Mouse (Mus musculus) forebrain, embryonic 11.5 days (tissue): ENCODE data around the gene Ttc33. TPM values are rescaled to one million over a fixed set of nuclear protein-coding genes. Genes with fewer than 3 reads are reported as not detected.

Experiments used
- ATAC-seq: fragments of 200-750 bp; cut with Nextera tagmentation; replicated peaks from 2 replicates; pipeline ENCODE4 v1.8.0; 2017; ENCODE audit warnings: moderate TSS enrichment; ENCODE audit not compliant: low FRiP score
- DNase-seq: peaks from one replicate; pipeline ENCODE4 v3.0.0-alpha.2; 2017; ENCODE audit warnings: low spot score
- H3K27ac ChIP-seq: fragments of 300-500 bp; sonication (generic); 2 replicates; pipeline ENCODE4 v1.5.1; 2014; ENCODE audit warnings: low read depth, low read length
- H3K27me3 ChIP-seq: fragments of 300-500 bp; sonication (generic); 2 replicates; pipeline ENCODE4 v1.6.1; 2014; ENCODE audit warnings: mild to moderate bottlenecking, low read length, mixed read lengths; ENCODE audit not compliant: control insufficient read depth, insufficient read depth
- H3K36me3 ChIP-seq: fragments of 300-500 bp; sonication (generic); 2 replicates; pipeline ENCODE4 v1.6.1; 2014; ENCODE audit warnings: mild to moderate bottlenecking, low read length, moderate library complexity, mixed read lengths; ENCODE audit not compliant: control insufficient read depth, insufficient read depth
- H3K4me1 ChIP-seq: fragments of 300-500 bp; sonication (generic); replicated peaks from 2 replicates; pipeline ENCODE4 v1.6.1; 2014; ENCODE audit warnings: low read length, mixed read lengths; ENCODE audit not compliant: control insufficient read depth, insufficient read depth
- H3K4me2 ChIP-seq: fragments of 300-500 bp; sonication (generic); 2 replicates; pipeline ENCODE4 v1.6.1; 2014; ENCODE audit warnings: low read depth, mild to moderate bottlenecking, low read length, moderate library complexity, mixed read lengths; ENCODE audit not compliant: severe bottlenecking
- H3K4me3 ChIP-seq: fragments of 300-500 bp; sonication (generic); 2 replicates; pipeline ENCODE4 v1.5.1; 2014; ENCODE audit warnings: low read depth, low read length
- H3K9ac ChIP-seq: fragments of 300-500 bp; sonication (generic); 2 replicates; pipeline ENCODE4 v1.6.1; 2014; ENCODE audit warnings: low read length
- H3K9me3 ChIP-seq: fragments of 300-500 bp; sonication (generic); 2 replicates; pipeline ENCODE4 v1.6.1; 2016; ENCODE audit warnings: low read length, mixed read lengths; ENCODE audit not compliant: control insufficient read depth
- WGBS: fragments of 180-500 bp; shearing (Covaris S2); extraction: QIAGEN DNeasy Blood & Tissue Kit; methylation state at CpG from one replicate; pipeline ENCODE4 v1.1.7; 2014; 5-methylcytosine and 5-hydroxymethylcytosine counted together
- polyA plus RNA-seq: library from polyadenylated mRNA; unstranded; fragments of >200 nt; fragmentation: Nextera tagmentation; extraction: Ambion mirVana; gene quantifications from 2 replicates; pipeline ENCODE4 v1.2.1, GENCODE M21; 2014

Gene Ttc33
- polyA plus RNA-seq, 1 experiment from 2014 or later, result 34.0 TPM

DNA sequence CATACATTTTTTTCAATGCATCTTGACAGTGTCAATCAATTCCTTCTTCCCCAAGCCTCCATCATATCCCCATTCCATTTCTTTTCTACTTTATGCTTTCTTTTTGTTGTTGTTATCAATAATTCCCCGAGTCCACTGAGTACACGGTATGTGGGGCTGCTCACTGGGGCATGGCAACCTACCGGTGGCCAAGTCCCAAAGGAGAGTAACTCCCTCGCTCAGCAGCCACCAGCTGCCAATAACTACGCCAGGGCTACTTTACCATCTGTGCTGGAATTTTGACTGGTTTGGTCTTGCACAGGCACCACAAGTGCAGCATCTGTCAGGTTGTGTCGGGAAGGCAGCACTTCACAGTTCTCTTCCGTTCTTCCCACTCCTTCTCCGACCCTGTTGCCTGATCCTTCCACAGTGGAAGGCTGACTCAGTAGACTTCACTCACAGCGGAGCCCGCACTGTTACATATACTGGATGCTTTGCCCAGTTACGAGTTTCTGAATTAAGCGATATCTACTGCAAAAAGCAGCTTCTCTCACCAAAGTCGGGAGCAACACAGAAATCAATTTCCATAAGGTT, 76.9 kb downstream of the Ttc33 start:
- Histone ChIP-seq H3K9ac (no peak overlapping the region), H3K4me2 (no peak overlapping the region), H3K36me3 (no peaks in the 10 kb centered on the region), H3K4me3 (no peak overlapping the region), H3K27ac (no peak overlapping the region), H3K27me3 (no peaks in the 10 kb centered on the region), H3K9me3 (no peaks in the 10 kb centered on the region), H3K4me1 (no peaks in the 10 kb centered on the region)
- WGBS, result 89% methylated on average over 13 of the region's 13 CpGs
- ATAC-seq, result no peak
- DNase-seq, result no peak

DNA sequence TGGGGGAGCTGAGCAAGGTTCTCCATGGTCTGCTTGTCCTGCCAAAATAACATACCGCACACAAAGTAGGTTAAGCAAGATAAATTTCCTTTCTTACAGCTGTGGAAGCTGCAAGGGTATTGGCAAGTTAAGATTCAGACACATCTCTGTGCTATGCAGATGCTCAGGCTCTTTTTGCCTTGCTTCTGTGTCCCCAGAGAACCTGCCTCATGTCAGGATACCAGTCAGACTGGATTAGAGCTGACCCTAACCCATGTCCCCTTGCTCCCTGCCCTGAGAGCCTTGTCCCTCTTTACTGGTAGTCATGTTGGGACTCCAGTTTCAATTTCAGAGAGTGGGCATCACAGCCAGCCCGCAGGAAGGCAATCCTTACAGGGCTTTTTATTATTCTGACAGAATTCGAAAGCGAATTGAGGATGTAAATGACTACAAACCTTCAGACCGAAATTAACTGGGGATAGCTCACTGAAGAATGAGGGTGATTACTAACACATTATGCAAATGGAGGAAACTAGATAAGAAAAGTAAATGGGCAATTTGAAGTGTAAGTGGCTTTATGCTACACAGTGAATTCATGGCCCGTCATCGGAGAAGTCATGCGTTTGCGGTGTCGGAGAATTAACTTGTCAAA, 77.7 kb downstream of the Ttc33 start:
- DNase-seq, result no peak
- WGBS, result 87% methylated on average over 10 of the region's 10 CpGs

DNA sequence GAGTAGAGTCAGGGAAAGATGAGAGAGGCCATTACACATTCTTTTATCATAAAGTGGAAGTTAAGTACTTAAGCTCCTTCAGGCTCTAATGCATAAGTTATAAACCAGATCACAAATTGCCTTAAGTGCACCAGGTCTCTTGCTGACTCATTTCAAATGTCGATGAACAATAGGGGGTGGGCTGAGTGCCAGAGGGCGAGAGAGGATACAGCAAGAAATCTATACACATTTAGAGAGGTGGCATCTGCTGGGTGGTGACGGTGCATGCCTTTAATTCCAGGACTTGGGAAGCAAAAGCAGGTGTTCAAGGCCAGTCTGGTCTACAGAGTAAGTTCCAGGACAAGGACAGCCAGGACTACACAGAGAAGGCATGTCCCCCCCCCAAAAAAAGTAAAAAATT, 80.8 kb downstream of the Ttc33 start:
- H3K4me2 ChIP-seq, result no peak overlapping the region
- H3K36me3 ChIP-seq, result no peaks in the 10 kb centered on the region
- no peaks in the 10 kb centered on the region for H3K4me1 ChIP-seq
- no peaks in the 10 kb centered on the region for H3K27me3 ChIP-seq
- 80% methylated on average over 3 of the region's 3 CpGs for WGBS
- no peak overlapping the region for H3K9ac ChIP-seq
- no peak overlapping the region for H3K4me3 ChIP-seq
- no peaks in the 10 kb centered on the region for H3K9me3 ChIP-seq
- DNase-seq, result no peak
- ATAC-seq, result no peak
- H3K27ac ChIP-seq, result no peak overlapping the region

More for the DNA sequence above, 77.7 kb downstream of the Ttc33 start:
- Histone ChIP-seq H3K9me3 (no peaks in the 10 kb centered on the region), H3K27ac (no peak overlapping the region), H3K9ac (no peak overlapping the region), H3K4me3 (no peak overlapping the region), H3K4me2 (no peak overlapping the region), H3K27me3 (no peaks in the 10 kb centered on the region), H3K4me1 (no peaks in the 10 kb centered on the region), H3K36me3 (no peaks in the 10 kb centered on the region)
- no peak for ATAC-seq

Other genes with a start within 250 kb of the Ttc33 start
- gene C7, start 121.8 kb upstream of the Ttc33 start, polyA plus RNA-seq, result not detected in 2 replicates
- gene Card6, start 77.0 kb upstream of the Ttc33 start, polyA plus RNA-seq, result 0.97 and 1.6 TPM in 2 replicates
- 418 and 471 TPM in 2 replicates for gene Rpl37, start 68.9 kb upstream of the Ttc33 start, polyA plus RNA-seq
- 15.7 and 16.3 TPM in 2 replicates for gene Prkaa1, start 41.7 kb upstream of the Ttc33 start, polyA plus RNA-seq
- gene Ptger4, start 58.7 kb downstream of the Ttc33 start, polyA plus RNA-seq, result 0.73 and 1.1 TPM in 2 replicates